Mouse (Mus musculus): ENCODE data around the gene Ergic3. TPM values are rescaled to one million over a fixed set of nuclear protein-coding genes. Genes with fewer than 3 reads are reported as not detected.

The Ergic3 gene
- 100 to 1,000 TPM; 237 to 261 TPM for total RNA-seq (2021)
- polyA plus RNA-seq (2012; rRNA removed) = 260 and 283 TPM in 2 replicates
- long read RNA-seq, transcript Ergic3-201 (13 exons, 1,377 nt) = major isoform, 253 of 273 reads
- long read RNA-seq, partial matches to known transcripts = 8 of 273 reads
- long read RNA-seq, other reads (novel, unspliced or antisense) = 10 of 273 reads

GRCm38 (mm10) chr2:156007888-156008532 lies at the start of gene Ergic3, which contains the start of gene 6430550D23Rik:
Gene Ergic3, plus strand, starts transcription at chr2:156008045.
Gene 6430550D23Rik, minus strand, starts transcription at chr2:156007977.
- DNase-seq = peak; percentile 100

DNA sequence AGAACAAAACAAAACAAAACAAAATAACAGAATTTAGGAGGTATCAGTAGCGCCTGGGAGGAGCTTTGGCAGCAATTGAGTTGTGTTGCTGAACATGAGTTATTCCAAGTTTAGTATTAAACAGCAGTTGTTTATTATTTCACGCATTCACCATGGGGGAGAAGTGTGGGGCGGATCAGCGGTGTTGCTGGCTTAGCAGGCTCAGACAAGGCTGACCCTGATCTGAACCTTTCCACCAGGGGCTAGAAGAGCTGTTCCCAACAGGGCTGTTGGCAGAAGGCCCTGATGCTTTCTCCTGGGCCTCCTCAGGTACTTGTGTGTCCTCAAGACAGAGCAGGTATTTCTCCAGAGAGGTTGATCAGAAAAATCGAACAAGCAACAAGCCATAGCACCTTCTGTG lies 47.9 kb upstream of the Ergic3 start:
- DNase-seq = no peak

DNA sequence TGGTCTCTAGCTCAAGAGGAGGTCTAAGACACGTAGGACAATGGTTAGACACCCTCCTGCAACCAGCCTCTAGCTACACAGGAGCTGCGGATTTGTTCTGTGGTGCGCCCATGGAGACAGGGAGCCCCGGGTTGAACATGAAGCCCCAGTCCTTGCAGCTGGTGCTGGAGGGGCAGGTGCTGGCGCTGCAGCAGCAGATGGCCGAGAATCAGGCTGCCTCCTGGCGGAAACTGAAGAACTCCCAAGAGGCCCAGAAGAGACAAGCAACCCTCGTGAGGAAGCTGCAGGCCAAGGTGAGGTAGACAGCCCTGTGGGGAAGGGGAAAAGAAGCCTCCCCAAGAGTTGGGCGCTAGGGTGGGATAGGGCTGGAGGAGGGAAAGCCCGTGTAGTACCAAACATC lies 46.0 kb upstream of the Ergic3 start:
- DNase-seq = no peak

DNA sequence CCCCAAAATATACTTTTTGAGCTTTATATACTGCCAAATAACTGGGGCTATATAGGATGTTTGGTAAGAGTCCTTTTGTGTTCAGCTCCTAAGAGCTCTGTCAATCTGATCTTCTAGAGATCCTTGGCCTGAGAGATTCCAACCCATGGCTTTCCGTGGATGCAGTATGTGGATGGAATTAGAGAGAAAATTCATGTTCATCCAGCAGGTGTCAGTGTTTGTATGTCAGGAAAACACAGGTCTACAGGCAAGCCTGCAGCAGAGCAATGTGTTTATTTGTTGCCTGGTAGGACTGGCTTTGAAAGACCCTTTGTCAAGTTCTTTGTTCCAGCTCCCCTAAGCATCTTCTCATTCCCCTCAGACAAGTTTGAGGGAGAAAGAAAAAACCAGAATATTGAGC lies 44.9 kb upstream of the Ergic3 start:
- DNase-seq = peak; percentile 13

DNA sequence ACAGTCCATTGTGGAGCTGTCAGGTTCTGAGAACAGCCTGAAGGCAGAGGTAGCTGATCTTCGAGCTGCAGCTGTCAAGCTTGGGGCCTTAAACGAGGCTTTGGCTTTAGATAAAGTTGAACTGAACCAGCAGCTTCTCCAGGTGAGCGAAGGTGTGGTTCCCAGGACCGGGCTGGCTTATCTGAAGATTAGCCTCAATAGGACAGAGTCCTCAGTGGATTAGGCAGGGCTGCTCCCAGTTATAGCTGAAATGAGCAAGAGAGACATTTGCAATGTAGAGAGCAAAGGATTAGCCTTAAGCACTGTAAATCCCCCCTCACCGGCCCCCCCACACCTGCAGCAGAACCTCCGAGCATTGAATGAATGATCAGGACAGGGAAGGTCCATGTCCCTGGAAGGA lies 34.5 kb upstream of the Ergic3 start:
- no peak for DNase-seq

DNA sequence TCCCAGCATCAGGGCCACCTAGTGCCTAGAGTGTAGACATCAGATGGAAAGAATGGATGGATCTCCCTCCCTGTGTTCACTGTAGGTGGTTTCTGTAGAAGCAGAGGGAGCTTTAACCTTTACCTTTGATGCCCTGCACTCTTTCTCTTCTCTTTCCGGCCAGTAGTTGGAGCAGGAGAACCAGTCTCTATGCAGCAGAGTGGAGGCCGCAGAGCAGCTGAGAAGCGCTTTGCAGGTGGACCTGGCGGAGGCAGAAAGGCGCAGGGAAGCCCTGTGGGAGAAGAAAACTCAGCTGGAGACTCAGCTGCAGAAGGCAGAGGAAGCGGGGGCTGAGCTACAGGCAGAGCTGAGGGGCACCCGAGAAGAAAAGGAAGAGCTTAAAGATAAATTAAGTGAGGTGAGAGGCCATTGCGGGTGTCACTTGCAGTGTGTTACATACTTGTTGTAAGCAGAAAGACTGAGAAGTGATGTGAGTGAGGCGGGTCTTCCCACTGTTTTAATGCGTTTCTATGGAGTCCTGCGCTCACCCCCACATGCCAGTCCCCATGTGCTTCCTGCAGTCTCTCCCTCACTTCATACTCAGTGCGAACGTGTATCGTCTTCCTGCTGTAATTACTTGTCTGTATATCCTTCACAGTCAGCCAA lies 33.6 kb upstream of the Ergic3 start:
- no peak for DNase-seq

- peak; percentile 26 for DNase-seq
These were observed 28.4 kb upstream of the Ergic3 start for GRCm38 (mm10) chr2:155979328-155979991.

DNA sequence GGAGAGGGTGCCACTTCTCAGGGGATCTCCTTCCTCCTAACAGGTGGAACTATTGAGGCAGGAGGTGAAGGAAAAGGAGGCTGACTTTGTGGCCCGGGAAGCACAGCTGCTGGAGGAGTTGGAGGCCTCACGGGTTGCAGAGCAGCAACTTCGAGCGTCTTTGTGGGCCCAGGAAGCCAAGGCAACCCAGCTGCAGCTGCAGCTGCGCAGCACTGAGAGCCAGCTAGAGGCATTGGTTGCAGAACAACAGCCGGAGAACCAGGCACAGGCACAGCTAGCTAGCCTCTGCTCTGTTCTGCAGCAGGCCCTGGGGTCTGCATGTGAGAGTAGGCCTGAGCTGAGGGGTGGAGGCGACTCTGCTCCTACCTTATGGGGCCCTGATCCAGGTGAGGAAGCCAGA lies 22.1 kb upstream of the Ergic3 start:
- DNase-seq = no peak

- DNase-seq = no peak
These were observed 20.7 kb upstream of the Ergic3 start for GRCm38 (mm10) chr2:155987131-155987530.

DNA sequence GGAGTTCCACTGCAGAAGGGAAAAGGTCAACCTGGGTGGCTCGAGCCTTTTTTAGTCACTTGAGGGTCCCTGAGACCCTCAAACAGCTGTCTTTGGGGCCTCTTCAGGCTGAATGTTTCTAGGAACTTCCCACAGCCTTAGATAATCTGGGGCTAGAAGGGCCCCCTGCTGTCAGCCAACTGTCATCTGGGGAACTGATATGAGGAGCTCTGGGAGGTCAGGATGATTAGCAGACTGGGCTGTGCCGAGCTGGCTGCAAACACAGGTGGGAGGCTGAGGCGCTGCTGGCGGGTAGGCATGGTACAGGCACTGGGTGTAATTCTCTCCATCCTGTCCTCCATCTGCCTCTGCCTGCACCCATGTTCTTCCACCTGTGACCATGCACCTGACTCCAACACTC lies 18.8 kb upstream of the Ergic3 start:
- no peak for DNase-seq

DNA sequence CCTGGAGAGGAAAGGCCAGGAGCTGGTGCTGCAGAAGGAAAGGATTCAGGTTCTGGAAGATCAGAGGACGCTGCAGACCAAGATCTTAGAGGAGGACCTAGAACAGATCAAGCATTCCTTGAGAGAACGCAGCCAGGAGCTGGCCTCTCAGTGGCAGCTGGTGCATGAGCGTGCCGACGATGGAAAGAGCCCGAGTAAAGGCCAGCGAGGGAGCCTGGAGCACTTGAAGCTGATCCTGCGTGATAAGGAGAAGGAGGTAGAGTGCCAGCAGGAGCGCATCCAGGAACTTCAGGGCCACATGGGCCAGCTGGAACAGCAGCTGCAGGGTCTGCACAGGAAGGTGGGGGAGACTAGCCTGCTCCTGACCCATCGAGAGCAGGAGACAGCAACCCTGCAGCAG lies 16.7 kb upstream of the Ergic3 start:
- DNase-seq = no peak

DNA sequence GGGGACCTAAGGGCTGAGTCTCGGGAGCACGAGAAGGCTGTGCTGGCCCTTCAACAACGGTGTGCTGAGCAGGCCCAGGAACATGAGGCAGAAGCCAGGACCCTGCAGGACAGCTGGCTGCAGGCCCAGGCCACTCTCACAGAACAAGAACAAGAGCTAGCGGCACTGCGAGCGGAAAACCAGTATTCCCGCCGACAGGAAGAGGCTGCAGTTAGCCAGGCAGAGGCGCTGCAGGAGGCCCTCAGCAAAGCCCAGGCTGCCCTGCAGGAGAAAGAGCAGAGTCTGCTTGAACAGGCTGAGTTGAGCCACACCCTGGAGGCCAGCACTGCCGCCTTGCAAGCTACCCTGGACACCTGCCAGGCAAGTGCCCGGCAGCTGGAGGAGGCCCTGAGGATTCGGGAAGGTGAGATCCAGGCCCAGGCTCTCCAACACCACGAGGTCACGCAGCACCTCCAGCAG lies 16.0 kb upstream of the Ergic3 start:
- peak; percentile 35 for DNase-seq

DNA sequence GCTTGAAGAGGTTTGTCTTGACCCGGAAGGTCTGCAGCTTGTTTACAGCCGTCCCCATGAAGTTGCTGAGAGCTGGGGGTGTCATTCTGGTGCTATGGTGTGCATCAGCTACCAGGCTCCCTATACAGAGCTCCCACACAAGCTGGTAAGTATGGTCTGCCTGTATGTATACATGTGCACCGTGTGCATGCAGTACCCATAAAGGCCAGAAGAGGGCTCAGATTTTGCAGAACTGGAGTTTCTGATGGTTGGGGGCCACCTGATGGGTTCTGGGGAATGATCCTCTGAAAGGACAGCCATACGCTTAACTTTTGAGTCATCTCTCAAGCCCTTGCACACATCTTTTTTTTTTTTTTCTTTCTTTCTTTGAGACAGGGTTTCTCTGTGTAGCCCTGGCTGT lies 2.5 kb upstream of the Ergic3 start:
- DNase-seq = no peak

GRCm38 (mm10) chr2:156018106-156018505 lies 10.3 kb downstream of the Ergic3 start:
- DNase-seq = peak; percentile 49

DNA sequence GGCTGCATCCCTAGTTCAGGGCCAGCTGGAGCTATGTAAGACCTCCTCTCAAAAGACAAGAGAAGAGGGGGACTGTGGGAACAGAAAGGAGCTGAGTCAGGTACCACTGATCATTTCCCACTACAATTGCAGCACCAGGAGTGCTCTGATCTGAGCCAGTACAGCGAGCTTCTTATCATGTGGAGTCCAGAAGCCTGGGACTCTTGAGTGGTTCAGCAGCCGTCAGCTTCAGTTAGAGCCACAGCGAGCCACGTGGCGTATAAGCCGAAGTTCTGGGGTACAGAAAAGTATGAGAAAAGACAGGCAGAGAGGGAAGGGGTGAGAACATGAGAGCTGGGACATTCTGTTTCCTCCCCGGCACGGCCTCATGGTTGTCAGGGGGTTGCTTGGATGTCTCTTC lies 13.4 kb downstream of the Ergic3 start:
- no peak for DNase-seq

- no peak for DNase-seq
These were observed 13.9 kb downstream of the Ergic3 start for GRCm38 (mm10) chr2:156021765-156022164.

- DNase-seq = no peak
These were observed 17.6 kb downstream of the Ergic3 start for GRCm38 (mm10) chr2:156025482-156025881.

GRCm38 (mm10) chr2:156039390-156039789 lies 31.5 kb downstream of the Ergic3 start:
- DNase-seq = no peak

DNA sequence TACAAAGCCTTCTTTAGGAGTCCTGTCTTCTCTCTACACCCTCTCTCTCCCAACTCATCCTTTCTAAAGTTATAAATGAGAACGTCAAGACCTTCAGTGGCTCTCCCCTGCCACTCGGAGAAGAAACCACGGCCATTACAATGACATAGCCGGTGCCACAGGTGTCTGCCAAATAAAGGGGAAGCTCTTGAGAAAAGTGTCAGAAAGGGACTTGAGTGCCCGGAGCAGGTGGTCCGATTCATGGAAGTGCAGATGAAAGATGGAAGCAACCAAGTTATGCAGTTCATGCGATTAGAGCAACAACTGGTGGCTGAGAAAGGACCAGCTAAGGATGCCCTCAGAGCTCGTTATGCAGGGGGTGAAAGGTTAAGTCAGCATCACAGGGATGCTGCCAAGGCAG lies 35.1 kb downstream of the Ergic3 start:
- no peak for DNase-seq

- no peak for DNase-seq
These were observed 40.1 kb downstream of the Ergic3 start for GRCm38 (mm10) chr2:156047929-156048328.

DNA sequence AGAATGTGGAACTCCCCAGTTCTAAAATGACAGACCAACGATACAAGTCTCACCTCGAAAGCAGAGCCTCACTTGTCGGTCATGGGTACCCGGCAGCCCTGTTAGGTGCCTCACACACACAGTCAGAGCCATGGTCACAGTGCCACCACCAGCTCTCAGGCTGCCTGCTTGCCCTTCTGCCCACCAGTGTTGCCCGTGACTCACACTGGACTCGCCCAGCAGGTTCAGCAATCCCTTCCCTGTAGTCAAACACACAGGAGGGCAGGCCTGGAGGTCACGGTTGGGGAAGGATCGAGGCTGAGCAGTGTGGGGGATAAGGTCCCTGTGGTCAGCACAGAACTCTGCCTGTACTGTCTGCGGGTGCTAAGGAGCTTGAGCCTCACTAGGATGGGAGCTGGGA lies 45.0 kb downstream of the Ergic3 start, which contains the start of gene Fer1l4:
Fer1l4 (minus strand) TSS at position 132 of the 400 bp plus-strand sequence.
- DNase-seq = no peak

GRCm38 (mm10) chr2:156065099-156066041 lies 57.5 kb downstream of the Ergic3 start, which contains the start of gene Spag4:
Gene Spag4, plus strand, starts transcription at chr2:156065175.
- peak; percentile 91 for DNase-seq

All from adrenal gland, adult 2 months (tissue).